Comparison of ENCODE assay signal across 28 mouse cellular contexts in genomic region chr12:88532261-88532973, GRCm38 (mm10).
DNase-seq lines count a peak whose midpoint lies in the region; ATAC-seq and TF ChIP-seq lines count a peak whose summit lies in the region.
"Had no signal": no experiment of that assay in that cellular context is flagged by ENCODE, and none has a peak within 500 bp of the region (broad histone marks: within the 10 kb centered on the region; RNA-seq: fewer than 3 reads in every experiment).

No protein-coding gene starts in this region.

- TF ChIP-seq EP300 in CH12.LX (IDR thresholded peaks at IDR 0.05; ENCODE audit: low read length): peak; percentile 45

- in situ Hi-C loops in CH12.LX (cut with MboI; ENCODE audit: low pct_ligation_motif_present, low pct_unique_long_range_greater_than_20kb, low sequenced_read_pairs): no loop called here

- no peak for TF ChIP-seq RAD21 in CH12.LX (IDR thresholded peaks at IDR 0.05; ENCODE audit: low read depth, low read length)

- no peak overlapping the region for H3K9ac ChIP-seq in CH12.LX (ENCODE audit: insufficient read depth, low read depth)
- no peak overlapping the region for H3K9ac ChIP-seq in embryonic facial prominence, embryonic 13.5 days
- no peak overlapping the region for H3K9ac ChIP-seq in limb, embryonic 14.5 days (ENCODE audit: low read depth, low read length, severe bottlenecking)
- H3K9ac ChIP-seq: forebrain, embryonic 13.5 days; heart, embryonic 15.5 days; intestine, embryonic 15.5 days; liver, embryonic 15.5 days; lung, embryonic 14.5 days; neural tube, embryonic 13.5 days had no signal

- no peak for TF ChIP-seq CTCF in CH12.LX (conservative IDR thresholded peaks at IDR 0.05 in 1 of 2, IDR thresholded peaks at IDR 0.05 in 1 of 2; ENCODE audit: low read depth in 2 of 2, low read length in 2 of 2)

- ATAC-seq in embryonic facial prominence, embryonic 13.5 days (ENCODE audit: insufficient number of reproducible peaks, insufficient read depth, low FRiP score, low TSS enrichment, low read depth): peak; percentile 57; the same call in 1 of the 2 replicates
- peak; percentile 73 for ATAC-seq in limb, embryonic 14.5 days (ENCODE audit: low FRiP score, low read depth)
- ATAC-seq: forebrain, embryonic 13.5 days; hindbrain, embryonic 16.5 days; intestine, embryonic 15.5 days had no signal

- peaks cover 10 to 12% of the 10 kb centered on the region in 2 experiments for H3K4me1 ChIP-seq in CH12.LX (ENCODE audit: control insufficient read depth in 1 of 2, insufficient read depth in 2 of 2)
- H3K4me1 ChIP-seq in embryonic facial prominence, embryonic 13.5 days: peaks cover 13% of the 10 kb centered on the region
- peaks cover 5% of the 10 kb centered on the region; the same call in 1 of the 2 replicates for H3K4me1 ChIP-seq in limb, embryonic 14.5 days (ENCODE audit: control insufficient read depth, insufficient read depth, low read length)
- H3K4me1 ChIP-seq: heart, embryonic 10.5 days; heart, embryonic 15.5 days; intestine, embryonic 15.5 days; liver, embryonic 15.5 days; neural tube, embryonic 13.5 days had no signal

- H3K4me2 ChIP-seq in CH12.LX (ENCODE audit: insufficient read depth, low read depth, poor library complexity, severe bottlenecking): peak overlapping the region; percentile 31
- no peak overlapping the region for H3K4me2 ChIP-seq in embryonic facial prominence, embryonic 13.5 days
- no peak overlapping the region for H3K4me2 ChIP-seq in limb, embryonic 14.5 days (replicated peaks; ENCODE audit: low read depth, low read length, severe bottlenecking)
- H3K4me2 ChIP-seq: forebrain, embryonic 13.5 days; heart, embryonic 15.5 days; intestine, embryonic 15.5 days; liver, embryonic 15.5 days; lung, embryonic 14.5 days; neural tube, embryonic 13.5 days had no signal

- H3K36me3 ChIP-seq in CH12.LX (replicated peaks in 1 of 2; ENCODE audit: control insufficient read depth in 1 of 2, insufficient read depth in 1 of 2, low read length in 1 of 2): no peaks in the 10 kb centered on the region
- H3K36me3 ChIP-seq in embryonic facial prominence, embryonic 13.5 days: no peaks in the 10 kb centered on the region
- no peaks in the 10 kb centered on the region for H3K36me3 ChIP-seq in limb, embryonic 14.5 days (ENCODE audit: control insufficient read depth, insufficient read depth, low read length)
- H3K36me3 ChIP-seq: heart, embryonic 10.5 days; heart, embryonic 15.5 days; intestine, embryonic 15.5 days; liver, embryonic 15.5 days; neural tube, embryonic 13.5 days had no signal

- peak; percentile 8 for DNase-seq in layer of hippocampus, adult 9-11 months
- no peak for DNase-seq in layer of hippocampus, postnatal 25 days (ENCODE audit: extremely low spot score in 1 of 2, low spot score in 1 of 2)
- DNase-seq in CH12.LX (ENCODE audit: extremely low read depth): peak; percentile 12
- DNase-seq in limb, embryonic 14.5 days (ENCODE audit: low spot score): peak; percentile 50
- DNase-seq in kidney, adult 8-10 months: no peak
- DNase-seq in ovary, adult 18-20 months (ENCODE audit: low spot score): no peak
- DNase-seq: adrenal gland, adult 2 months; cerebellum, adult 8-10 months; cerebellum, postnatal 25 days; gastrocnemius, postnatal 25 days; heart, adult 11 months; kidney, adult 2 months; kidney, postnatal 4 days; lung, embryonic 14.5 days; lung, postnatal 14 days; right cerebral cortex, postnatal 25 days; thymus, adult 2 months; thymus, postnatal 36 days had no signal

- no peak overlapping the region for H3K27ac ChIP-seq in CH12.LX (ENCODE audit: insufficient read depth, low read depth)
- H3K27ac ChIP-seq in embryonic facial prominence, embryonic 13.5 days: peak overlapping the region; percentile 81
- peak overlapping the region; percentile 43; the same call in 1 of the 2 replicates for H3K27ac ChIP-seq in limb, embryonic 14.5 days (replicated peaks; ENCODE audit: low read depth, low read length)
- H3K27ac ChIP-seq: forebrain, embryonic 13.5 days; heart, embryonic 10.5 days; heart, embryonic 15.5 days; intestine, embryonic 15.5 days; kidney, postnatal 0 days; liver, embryonic 15.5 days; neural tube, embryonic 13.5 days; stomach, postnatal 0 days had no signal

- H3K79me2 ChIP-seq in CH12.LX (replicated peaks; ENCODE audit: control insufficient read depth, extremely low read depth, insufficient read depth, poor library complexity, severe bottlenecking): no peaks in the 10 kb centered on the region

- no peaks in the 10 kb centered on the region for H3K27me3 ChIP-seq in CH12.LX (replicated peaks)
- no peaks in the 10 kb centered on the region for H3K27me3 ChIP-seq in embryonic facial prominence, embryonic 13.5 days
- H3K27me3 ChIP-seq in limb, embryonic 14.5 days (ENCODE audit: control insufficient read depth, insufficient read depth, low read length): no peaks in the 10 kb centered on the region
- H3K27me3 ChIP-seq: heart, embryonic 15.5 days; intestine, embryonic 15.5 days; liver, embryonic 15.5 days; neural tube, embryonic 13.5 days had no signal

- no peak overlapping the region for H3K4me3 ChIP-seq in CH12.LX (replicated peaks in 1 of 3; ENCODE audit: low read depth in 2 of 3, low read length in 2 of 3, poor library complexity in 1 of 3)
- no peak overlapping the region for H3K4me3 ChIP-seq in embryonic facial prominence, embryonic 13.5 days
- H3K4me3 ChIP-seq in limb, embryonic 14.5 days (replicated peaks; ENCODE audit: low read length): no peak overlapping the region
- H3K4me3 ChIP-seq: forebrain, embryonic 13.5 days; heart, embryonic 10.5 days; heart, embryonic 15.5 days; intestine, embryonic 15.5 days; liver, embryonic 15.5 days; neural tube, embryonic 13.5 days had no signal

- dilution Hi-C loops in CH12.LX (cut with MboI; ENCODE audit: extremely low pct_ligation_motif_present, extremely low pct_unique_long_range_greater_than_20kb, low sequenced_read_pairs): no loop called here

- no peak for TF ChIP-seq POLR2A in CH12.LX (IDR thresholded peaks at IDR 0.05; ENCODE audit: low read depth, low read length)
- TF ChIP-seq POLR2A in limb, embryonic 14.5 days (IDR thresholded peaks at IDR 0.05; ENCODE audit: borderline replicate concordance, extremely low read depth, insufficient read depth, insufficient read length): no peak

- WGBS in embryonic facial prominence, embryonic 13.5 days: 30% methylated on average over 8 of the region's 8 CpGs
- 37% methylated on average over 8 of the region's 8 CpGs for WGBS in limb, embryonic 14.5 days

- no peaks in the 10 kb centered on the region for H3K9me3 ChIP-seq in CH12.LX (replicated peaks; ENCODE audit: low read length)
- no peaks in the 10 kb centered on the region for H3K9me3 ChIP-seq in embryonic facial prominence, embryonic 13.5 days
- H3K9me3 ChIP-seq in limb, embryonic 14.5 days (ENCODE audit: control insufficient read depth, low read length): no peaks in the 10 kb centered on the region
- H3K9me3 ChIP-seq: forebrain, embryonic 13.5 days; heart, embryonic 10.5 days; heart, embryonic 15.5 days; intestine, embryonic 15.5 days; liver, embryonic 15.5 days; neural tube, embryonic 13.5 days had no signal

TF ChIP-seq in CH12.LX, 34 proteins besides CTCF, POLR2A, EP300 and RAD21:
- TF ChIP-seq NELFE (IDR thresholded peaks at IDR 0.05; ENCODE audit: low read depth, low read length) (no peak), ELF1 (IDR thresholded peaks at IDR 0.05; ENCODE audit: low read depth, low read length) (no peak), RCOR1 (conservative IDR thresholded peaks at IDR 0.05; ENCODE audit: low read depth, low read length) (no peak), PAX5 (IDR thresholded peaks at IDR 0.05; ENCODE audit: low read length) (no peak), HCFC1 (IDR thresholded peaks at IDR 0.05; ENCODE audit: low read depth, low read length) (no peak)

Comparison
In these comparisons a context has a peak if more than half of its experiments do, and no peak if none do; other contexts are left out.
1. DNase-seq: peak in layer of hippocampus, adult 9-11 months (single experiment), CH12.LX (single experiment) and limb, embryonic 14.5 days (single experiment); none in layer of hippocampus, postnatal 25 days (0 of 2), kidney, adult 8-10 months (0 of 2) and ovary, adult 18-20 months (single experiment).